19 mouse cellular contexts compared by ENCODE assay signal in the genomic region with DNA sequence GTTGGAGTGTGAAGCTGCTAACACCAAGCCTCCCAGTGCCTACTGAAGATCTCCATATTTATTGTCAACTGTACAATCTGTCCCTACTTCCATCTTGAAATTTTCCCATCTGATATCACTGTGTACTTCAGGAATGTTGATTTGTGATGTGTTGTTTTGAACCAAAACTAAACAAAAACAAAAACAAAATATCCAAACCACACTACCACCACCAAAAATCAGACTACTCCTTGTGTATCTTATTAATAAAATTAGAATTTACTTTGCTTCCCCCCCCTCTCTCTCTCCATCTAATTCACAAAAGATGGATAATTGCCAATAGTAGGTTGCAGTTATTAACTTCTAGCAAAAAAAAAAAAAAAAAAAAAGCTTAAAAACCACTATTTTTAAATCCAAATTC.
DNase-seq lines count a peak whose midpoint lies in the region; ATAC-seq and TF ChIP-seq lines count a peak whose summit lies in the region.
"Had no signal": no experiment of that assay in that cellular context is flagged by ENCODE, and none has a peak within 500 bp of the region (broad histone marks: within the 10 kb centered on the region; RNA-seq: fewer than 3 reads in every experiment).

No protein-coding gene starts in this region.

- no peak overlapping the region for H3K4me2 ChIP-seq in forebrain, embryonic 11.5 days (ENCODE audit: low read depth, low read length, severe bottlenecking)
- H3K4me2 ChIP-seq in forebrain, embryonic 15.5 days (replicated peaks): peak overlapping the region; percentile 41
- H3K4me2 ChIP-seq in hindbrain, postnatal 0 days (ENCODE audit: low read depth, low read length): peak overlapping the region; percentile 51
- peak overlapping the region; percentile 41; the same call in 1 of the 2 replicates for H3K4me2 ChIP-seq in neural tube, embryonic 14.5 days (ENCODE audit: low read depth, low read length)
- H3K4me2 ChIP-seq: heart, embryonic 13.5 days; limb, embryonic 13.5 days; liver, embryonic 15.5 days had no signal

- H3K27ac ChIP-seq in forebrain, embryonic 11.5 days (ENCODE audit: low read depth, low read length): peak overlapping the region; percentile 46; the same call in 1 of the 2 replicates
- peak overlapping the region; percentile 91 for H3K27ac ChIP-seq in forebrain, embryonic 15.5 days (replicated peaks)
- peak overlapping the region; percentile 78 for H3K27ac ChIP-seq in hindbrain, postnatal 0 days
- peak overlapping the region; percentile 86 for H3K27ac ChIP-seq in neural tube, embryonic 14.5 days (ENCODE audit: low read depth, low read length)
- no peak overlapping the region for H3K27ac ChIP-seq in thymus, adult 2 months (ENCODE audit: control insufficient read depth, insufficient read depth, low read length)
- H3K27ac ChIP-seq: embryonic facial prominence, embryonic 10.5 days; heart, embryonic 13.5 days; limb, embryonic 13.5 days; liver, embryonic 15.5 days had no signal

- no peak for TF ChIP-seq POLR2A in thymus, adult 2 months (IDR thresholded peaks at IDR 0.05; ENCODE audit: control insufficient read depth, extremely low read depth, insufficient read depth, low read length, poor library complexity)

- H3K27me3 ChIP-seq in forebrain, embryonic 11.5 days (ENCODE audit: control insufficient read depth, insufficient read depth, low read length): no peaks in the 10 kb centered on the region
- no peaks in the 10 kb centered on the region for H3K27me3 ChIP-seq in forebrain, embryonic 15.5 days
- H3K27me3 ChIP-seq in hindbrain, postnatal 0 days (ENCODE audit: insufficient read depth, low read length): no peaks in the 10 kb centered on the region
- no peaks in the 10 kb centered on the region for H3K27me3 ChIP-seq in neural tube, embryonic 14.5 days (ENCODE audit: control insufficient read depth, insufficient read depth, low read length)
- H3K27me3 ChIP-seq in thymus, adult 2 months (ENCODE audit: control insufficient read depth, insufficient read depth, low read length): no peaks in the 10 kb centered on the region
- H3K27me3 ChIP-seq: liver, embryonic 15.5 days had no signal

- peaks cover 11% of the 10 kb centered on the region for H3K4me1 ChIP-seq in forebrain, embryonic 11.5 days (replicated peaks; ENCODE audit: control insufficient read depth, insufficient read depth, low read length)
- H3K4me1 ChIP-seq in forebrain, embryonic 15.5 days: peaks cover 44% of the 10 kb centered on the region
- peaks cover 18% of the 10 kb centered on the region; the same call in 1 of the 2 replicates for H3K4me1 ChIP-seq in hindbrain, postnatal 0 days (ENCODE audit: insufficient read depth, low read length)
- H3K4me1 ChIP-seq in neural tube, embryonic 14.5 days (ENCODE audit: control insufficient read depth, insufficient read depth, low read length): peaks cover 12% of the 10 kb centered on the region
- no peaks in the 10 kb centered on the region for H3K4me1 ChIP-seq in thymus, adult 2 months (replicated peaks; ENCODE audit: control insufficient read depth, insufficient read depth, low read length)
- H3K4me1 ChIP-seq: heart, embryonic 13.5 days; liver, embryonic 15.5 days had no signal

- no peak for DNase-seq in forebrain, embryonic 11.5 days (ENCODE audit: low spot score)
- DNase-seq in hindbrain, postnatal 0 days (ENCODE audit: low spot score): no peak
- no peak for DNase-seq in thymus, adult 2 months
- no peak for DNase-seq in embryo, embryonic 10.5 days (ENCODE audit: low spot score)
- DNase-seq in thymus, postnatal 36 days: no peak
- DNase-seq: cerebellum, adult 11-12 months; heart, postnatal 4 days; kidney, adult 18-20 months; kidney, postnatal 14 days; lung, postnatal 10 days; right cerebral cortex, postnatal 14 days had no signal

- no peaks in the 10 kb centered on the region for H3K9me3 ChIP-seq in forebrain, embryonic 11.5 days (ENCODE audit: control insufficient read depth, low read length)
- no peaks in the 10 kb centered on the region for H3K9me3 ChIP-seq in forebrain, embryonic 15.5 days
- no peaks in the 10 kb centered on the region for H3K9me3 ChIP-seq in hindbrain, postnatal 0 days (ENCODE audit: low read length)
- no peaks in the 10 kb centered on the region for H3K9me3 ChIP-seq in neural tube, embryonic 14.5 days (ENCODE audit: control insufficient read depth, low read length)
- H3K9me3 ChIP-seq: embryonic facial prominence, embryonic 10.5 days; G1E; heart, embryonic 13.5 days; limb, embryonic 13.5 days; liver, embryonic 15.5 days had no signal

- H3K36me3 ChIP-seq in forebrain, embryonic 11.5 days (ENCODE audit: control insufficient read depth, insufficient read depth, low read length): no peaks in the 10 kb centered on the region
- no peaks in the 10 kb centered on the region for H3K36me3 ChIP-seq in forebrain, embryonic 15.5 days
- no peaks in the 10 kb centered on the region for H3K36me3 ChIP-seq in hindbrain, postnatal 0 days (ENCODE audit: insufficient read depth, low read length)
- H3K36me3 ChIP-seq in neural tube, embryonic 14.5 days (ENCODE audit: control insufficient read depth, insufficient read depth, low read length): no peaks in the 10 kb centered on the region
- no peaks in the 10 kb centered on the region for H3K36me3 ChIP-seq in thymus, adult 2 months (ENCODE audit: control insufficient read depth, insufficient read depth, low read length)
- H3K36me3 ChIP-seq: embryonic facial prominence, embryonic 10.5 days; G1E; heart, embryonic 13.5 days; limb, embryonic 13.5 days; liver, embryonic 15.5 days had no signal

- no peak for ATAC-seq in forebrain, embryonic 11.5 days (replicated peaks; ENCODE audit: low FRiP score)
- ATAC-seq in forebrain, embryonic 15.5 days (replicated peaks): no peak
- no peak for ATAC-seq in hindbrain, postnatal 0 days
- ATAC-seq in neural tube, embryonic 14.5 days (ENCODE audit: low read depth): no peak

- no peak overlapping the region for H3K4me3 ChIP-seq in forebrain, embryonic 11.5 days (ENCODE audit: low read depth, low read length)
- H3K4me3 ChIP-seq in forebrain, embryonic 15.5 days: no peak overlapping the region
- H3K4me3 ChIP-seq in hindbrain, postnatal 0 days (ENCODE audit: low read length): peak overlapping the region; percentile 21
- no peak overlapping the region for H3K4me3 ChIP-seq in neural tube, embryonic 14.5 days (ENCODE audit: low read depth, low read length)
- no peak overlapping the region for H3K4me3 ChIP-seq in thymus, adult 2 months (ENCODE audit: control insufficient read depth, insufficient read depth, low read length)
- H3K4me3 ChIP-seq: embryonic facial prominence, embryonic 10.5 days; heart, embryonic 13.5 days; limb, embryonic 13.5 days; liver, embryonic 15.5 days; myocyte had no signal

- no peak for TF ChIP-seq CTCF in hindbrain, postnatal 0 days (IDR thresholded peaks at IDR 0.05; ENCODE audit: low read depth)
- TF ChIP-seq CTCF in thymus, adult 2 months (IDR thresholded peaks at IDR 0.05; ENCODE audit: borderline replicate concordance, control insufficient read depth, extremely low read depth, insufficient read depth, low read length, poor library complexity): no peak

- no peak overlapping the region for H3K9ac ChIP-seq in forebrain, embryonic 11.5 days (ENCODE audit: low read length)
- peak overlapping the region; percentile 44 for H3K9ac ChIP-seq in forebrain, embryonic 15.5 days (replicated peaks)
- peak overlapping the region; percentile 21; the same call in 1 of the 2 replicates for H3K9ac ChIP-seq in hindbrain, postnatal 0 days (replicated peaks; ENCODE audit: low read length)
- no peak overlapping the region for H3K9ac ChIP-seq in neural tube, embryonic 14.5 days (replicated peaks; ENCODE audit: low read depth, low read length)
- H3K9ac ChIP-seq: heart, embryonic 13.5 days; limb, embryonic 13.5 days; liver, embryonic 15.5 days had no signal

Comparison
In these comparisons a context has a peak if more than half of its experiments do, and no peak if none do; other contexts are left out.
1. H3K9ac ChIP-seq: peak in forebrain, embryonic 15.5 days (single experiment) and hindbrain, postnatal 0 days (single experiment); none in forebrain, embryonic 11.5 days (single experiment) and neural tube, embryonic 14.5 days (single experiment).